Mouse (Mus musculus) cerebellum, postnatal 36 days (tissue): ENCODE data around the gene Fntb.

Source experiments
- DNase-seq, 2 experiments: peaks; one replicate each; pipeline ENCODE4 v3.0.0; 2021 to 2022; ENCODE audit warnings: mixed read lengths in 2 of 2

Fntb gene

GRCm38 (mm10) chr12:76796938-76797539 lies 31.6 kb downstream of the Fntb start:
- no peak for DNase-seq

GRCm38 (mm10) chr12:76798008-76798720 lies 32.8 kb downstream of the Fntb start:
- DNase-seq, result no peak

GRCm38 (mm10) chr12:76803028-76803427 lies 37.6 kb downstream of the Fntb start:
- no peak for DNase-seq

- peak; percentile 76 to 80 for DNase-seq
Observed at GRCm38 (mm10) chr12:76803700-76804252, 38.4 kb downstream of the Fntb start.

GRCm38 (mm10) chr12:76805056-76805811 lies 39.8 kb downstream of the Fntb start:
- DNase-seq, result peak; percentile 99

- no peak for DNase-seq
Observed at GRCm38 (mm10) chr12:76807796-76808195, 42.4 kb downstream of the Fntb start.

- peak in 1 of 2 experiments; percentile 36 for DNase-seq
Observed at GRCm38 (mm10) chr12:76810491-76810890, 45.1 kb downstream of the Fntb start.

- peak; percentile 57 to 67 for DNase-seq
Observed at GRCm38 (mm10) chr12:76811006-76811405, 45.6 kb downstream of the Fntb start.

GRCm38 (mm10) chr12:76813543-76813942 lies 48.2 kb downstream of the Fntb start:
- DNase-seq, result peak in 1 of 2 experiments; percentile 14

- DNase-seq, result peak; percentile 44 to 46
Observed at GRCm38 (mm10) chr12:76814120-76814519, 48.7 kb downstream of the Fntb start.

- DNase-seq, result no peak
Observed at GRCm38 (mm10) chr12:76816720-76817119, 51.3 kb downstream of the Fntb start.

- peak; percentile 49 to 51 for DNase-seq
Observed at GRCm38 (mm10) chr12:76817176-76817575, 51.8 kb downstream of the Fntb start.

- no peak for DNase-seq
Observed at GRCm38 (mm10) chr12:76818120-76818519, 52.7 kb downstream of the Fntb start.

GRCm38 (mm10) chr12:76818908-76819307 lies 53.5 kb downstream of the Fntb start:
- no peak for DNase-seq

- DNase-seq, result no peak
Observed at GRCm38 (mm10) chr12:76819816-76820215, 54.4 kb downstream of the Fntb start.

- DNase-seq, result peak in 1 of 2 experiments; percentile 51
Observed at GRCm38 (mm10) chr12:76820615-76821014, 55.2 kb downstream of the Fntb start.

GRCm38 (mm10) chr12:76822002-76822650 lies 56.7 kb downstream of the Fntb start:
- peak; percentile 59 to 63 for DNase-seq

- DNase-seq, result peak; percentile 55 to 58
Observed at GRCm38 (mm10) chr12:76822651-76823041, 57.3 kb downstream of the Fntb start, which contains the start of gene Rab15. TSS of gene Rab15 (minus strand) at chr12:76822908.

- DNase-seq, result no peak
Observed at GRCm38 (mm10) chr12:76825283-76825682, 59.9 kb downstream of the Fntb start.

- peak; percentile 34 to 50 for DNase-seq
Observed at GRCm38 (mm10) chr12:76832704-76833103, 67.3 kb downstream of the Fntb start.

- peak; percentile 100 for DNase-seq
Observed at GRCm38 (mm10) chr12:76837101-76837843, 71.9 kb downstream of the Fntb start.
